Mouse (Mus musculus) embryonic facial prominence, embryonic 11.5 days (tissue): Measurements from ENCODE around the gene Olfr1411. TPM values are rescaled to one million over a fixed set of nuclear protein-coding genes. Genes with fewer than 3 reads are reported as not detected.
A peak's percentile ranks its signal among the peaks of the same experiment; 100 is the strongest.

Experiments used
- ATAC-seq: fragments of 200-750 bp; cut with Nextera tagmentation; replicated peaks from 2 replicates; pipeline ENCODE4 v1.8.0; 2017; ENCODE audit warnings: low read depth; ENCODE audit not compliant: insufficient number of reproducible peaks, low FRiP score, low TSS enrichment
- DNase-seq: peaks from one replicate; pipeline ENCODE4 v3.0.0-alpha.2; 2015; ENCODE audit warnings: low spot score
- H3K27ac ChIP-seq: fragments of 300-500 bp; sonication (generic); replicated peaks from 2 replicates; pipeline ENCODE4 v1.5.1; 2014; ENCODE audit warnings: mild to moderate bottlenecking, low read depth, low read length, control low read depth
- H3K27me3 ChIP-seq: fragments of 300-500 bp; sonication (generic); 2 replicates; pipeline ENCODE4 v1.6.1; 2014; ENCODE audit warnings: mild to moderate bottlenecking, low read length, moderate library complexity, mixed read lengths; ENCODE audit not compliant: control insufficient read depth, insufficient read depth
- H3K36me3 ChIP-seq: fragments of 300-500 bp; sonication (generic); replicated peaks from 2 replicates; pipeline ENCODE4 v1.6.1; 2014; ENCODE audit warnings: low read depth, mild to moderate bottlenecking, low read length, moderate library complexity, mixed read lengths; ENCODE audit not compliant: control insufficient read depth, insufficient read depth
- H3K4me1 ChIP-seq: fragments of 300-500 bp; sonication (generic); 2 replicates; pipeline ENCODE4 v1.6.1; 2014; ENCODE audit warnings: low read length, mixed read lengths; ENCODE audit not compliant: control insufficient read depth, insufficient read depth
- H3K4me2 ChIP-seq: fragments of 300-500 bp; sonication (generic); 2 replicates; pipeline ENCODE4 v1.6.1; 2014; ENCODE audit warnings: low read depth, mild to moderate bottlenecking, control low read depth, low read length, moderate library complexity
- H3K4me3 ChIP-seq: fragments of 300-500 bp; sonication (generic); 2 replicates; pipeline ENCODE4 v1.5.1; 2014; ENCODE audit warnings: low read depth, low read length, control low read depth
- H3K9ac ChIP-seq: fragments of 300-500 bp; sonication (generic); replicated peaks from 2 replicates; pipeline ENCODE4 v1.6.1; 2014; ENCODE audit warnings: mild to moderate bottlenecking, control low read depth, low read length
- H3K9me3 ChIP-seq: fragments of 300-500 bp; sonication (generic); replicated peaks from 2 replicates; pipeline ENCODE4 v1.6.1; 2016; ENCODE audit warnings: mild to moderate bottlenecking, low read length, inconsistent platforms, mixed read lengths; ENCODE audit not compliant: control insufficient read depth
- WGBS: fragments of 180-500 bp; shearing (Covaris S2); extraction: QIAGEN DNeasy Blood & Tissue Kit; methylation state at CpG from one replicate; pipeline ENCODE4 v1.1.7; 2014; 5-methylcytosine and 5-hydroxymethylcytosine counted together
- polyA plus RNA-seq: library from polyadenylated mRNA; unstranded; fragments of >200 nt; fragmentation: Nextera tagmentation; extraction: Ambion mirVana; gene quantifications from 2 replicates; pipeline ENCODE4 v1.2.1, GENCODE M21; 2014

Gene Olfr1411
- polyA plus RNA-seq, 1 experiment from 2014 or later = not detected

GRCm38 (mm10) chr1:92633726-92634125, 39.5 kb downstream of the Olfr1411 start:
- WGBS = 87% methylated on average over 8 of the region's 8 CpGs
- Histone ChIP-seq H3K4me3 (no peak overlapping the region), H3K36me3 (no peaks in the 10 kb centered on the region; the same call in 1 of the 2 replicates), H3K27ac (no peak overlapping the region), H3K9ac (no peak overlapping the region), H3K4me1 (no peaks in the 10 kb centered on the region), H3K9me3 (no peaks in the 10 kb centered on the region), H3K27me3 (no peaks in the 10 kb centered on the region), H3K4me2 (no peak overlapping the region)
- ATAC-seq (no peak), DNase-seq (no peak)

GRCm38 (mm10) chr1:92634569-92634968, 40.4 kb downstream of the Olfr1411 start:
- no peak overlapping the region for H3K9ac ChIP-seq
- no peak overlapping the region for H3K4me3 ChIP-seq
- DNase-seq (no peak), ATAC-seq (peak; percentile 17; the same call in 1 of the 2 replicates)
- no peak overlapping the region for H3K27ac ChIP-seq
- H3K4me1 ChIP-seq = no peaks in the 10 kb centered on the region
- no peaks in the 10 kb centered on the region for H3K27me3 ChIP-seq
- 65% methylated on average over 1 of the region's 1 CpGs for WGBS
- H3K4me2 ChIP-seq = no peak overlapping the region
- no peaks in the 10 kb centered on the region; the same call in 1 of the 2 replicates for H3K36me3 ChIP-seq
- no peaks in the 10 kb centered on the region for H3K9me3 ChIP-seq

GRCm38 (mm10) chr1:92634976-92635599, 40.9 kb downstream of the Olfr1411 start:
- H3K4me1 ChIP-seq = no peaks in the 10 kb centered on the region
- no peaks in the 10 kb centered on the region for H3K9me3 ChIP-seq
- no peaks in the 10 kb centered on the region; the same call in 1 of the 2 replicates for H3K36me3 ChIP-seq
- H3K4me2 ChIP-seq = no peak overlapping the region
- WGBS = 48% methylated on average over 4 of the region's 4 CpGs
- H3K27ac ChIP-seq = no peak overlapping the region; the same call in 1 of the 2 replicates
- H3K4me3 ChIP-seq = no peak overlapping the region
- no peak for DNase-seq
- ATAC-seq = peak; percentile 62; the same call in 1 of the 2 replicates
- no peak overlapping the region for H3K9ac ChIP-seq
- no peaks in the 10 kb centered on the region for H3K27me3 ChIP-seq

GRCm38 (mm10) chr1:92636015-92636414, 41.8 kb downstream of the Olfr1411 start:
- no peak overlapping the region for H3K27ac ChIP-seq

GRCm38 (mm10) chr1:92636676-92637075, 42.5 kb downstream of the Olfr1411 start:
- Histone ChIP-seq H3K4me3 (no peak overlapping the region), H3K36me3 (no peaks in the 10 kb centered on the region; the same call in 1 of the 2 replicates), H3K4me1 (no peaks in the 10 kb centered on the region; the same call in 1 of the 2 replicates), H3K9me3 (no peaks in the 10 kb centered on the region), H3K27me3 (no peaks in the 10 kb centered on the region), H3K9ac (no peak overlapping the region), H3K4me2 (no peak overlapping the region), H3K27ac (no peak overlapping the region)
- ATAC-seq (no peak), DNase-seq (no peak)
- WGBS = 94% methylated on average over 11 of the region's 11 CpGs

More at GRCm38 (mm10) chr1:92636015-92636414, 41.8 kb downstream of the Olfr1411 start:
- Histone ChIP-seq H3K27me3 (no peaks in the 10 kb centered on the region), H3K36me3 (no peaks in the 10 kb centered on the region; the same call in 1 of the 2 replicates), H3K4me1 (no peaks in the 10 kb centered on the region; the same call in 1 of the 2 replicates), H3K4me2 (no peak overlapping the region), H3K4me3 (no peak overlapping the region), H3K9ac (no peak overlapping the region), H3K9me3 (no peaks in the 10 kb centered on the region)
- 90% methylated on average over 8 of the region's 8 CpGs for WGBS
- no peak for DNase-seq
- ATAC-seq = no peak

- H3K27me3 ChIP-seq = no peaks in the 10 kb centered on the region
- H3K4me3 ChIP-seq = no peak overlapping the region
- H3K4me1 ChIP-seq = no peaks in the 10 kb centered on the region; the same call in 1 of the 2 replicates
- no peak overlapping the region for H3K4me2 ChIP-seq
- DNase-seq (no peak), ATAC-seq (no peak)
- no peaks in the 10 kb centered on the region for H3K9me3 ChIP-seq
- H3K36me3 ChIP-seq = no peaks in the 10 kb centered on the region; the same call in 1 of the 2 replicates
- H3K27ac ChIP-seq = no peak overlapping the region
- H3K9ac ChIP-seq = no peak overlapping the region
- WGBS = 94% methylated on average over 15 of the region's 15 CpGs
Observed at GRCm38 (mm10) chr1:92637501-92638172, 43.4 kb downstream of the Olfr1411 start.

GRCm38 (mm10) chr1:92638181-92638580, 44.0 kb downstream of the Olfr1411 start:
- Histone ChIP-seq H3K4me1 (no peaks in the 10 kb centered on the region; the same call in 1 of the 2 replicates), H3K36me3 (no peaks in the 10 kb centered on the region; the same call in 1 of the 2 replicates), H3K4me2 (no peak overlapping the region), H3K9ac (no peak overlapping the region), H3K4me3 (no peak overlapping the region), H3K9me3 (no peaks in the 10 kb centered on the region), H3K27ac (no peak overlapping the region), H3K27me3 (no peaks in the 10 kb centered on the region)
- DNase-seq (no peak), ATAC-seq (no peak)
- WGBS = 90% methylated on average over 3 of the region's 3 CpGs

GRCm38 (mm10) chr1:92638736-92639135, 44.5 kb downstream of the Olfr1411 start:
- H3K9ac ChIP-seq = no peak overlapping the region
- 94% methylated on average over 4 of the region's 4 CpGs for WGBS

More at GRCm38 (mm10) chr1:92638736-92639135, 44.5 kb downstream of the Olfr1411 start:
- H3K27ac ChIP-seq = no peak overlapping the region
- no peak overlapping the region for H3K4me3 ChIP-seq
- no peak for ATAC-seq
- no peak for DNase-seq
- H3K27me3 ChIP-seq = no peaks in the 10 kb centered on the region
- no peaks in the 10 kb centered on the region; the same call in 1 of the 2 replicates for H3K4me1 ChIP-seq
- no peaks in the 10 kb centered on the region; the same call in 1 of the 2 replicates for H3K36me3 ChIP-seq
- no peak overlapping the region for H3K4me2 ChIP-seq
- no peaks in the 10 kb centered on the region for H3K9me3 ChIP-seq
